Mouse (Mus musculus) CD8-positive naive resting alpha-beta T cell, adult 2 months (primary cell): ENCODE results near the gene Rpl9.

ENCODE experiments used
- DNase-seq, 2 experiments: peaks; one replicate each; pipeline ENCODE4 v3.0.0; 2022; ENCODE audit warnings: low read depth in 2 of 2, low spot score in 2 of 2

Gene Rpl9

GRCm38 (mm10) chr5:65385704-65386103 is 5.5 kb downstream of the Rpl9 start:
- DNase-seq, result no peak

- DNase-seq, result no peak
These were observed 16.5 kb downstream of the Rpl9 start for GRCm38 (mm10) chr5:65374746-65375145.

GRCm38 (mm10) chr5:65371551-65371950 is 19.7 kb downstream of the Rpl9 start:
- DNase-seq, result no peak

- no peak for DNase-seq
These were observed 23.4 kb downstream of the Rpl9 start for GRCm38 (mm10) chr5:65367837-65368236.

- DNase-seq, result no peak
These were observed 33.5 kb downstream of the Rpl9 start for GRCm38 (mm10) chr5:65357771-65358170.

GRCm38 (mm10) chr5:65356851-65357250 is 34.4 kb downstream of the Rpl9 start:
- no peak for DNase-seq

DNA sequence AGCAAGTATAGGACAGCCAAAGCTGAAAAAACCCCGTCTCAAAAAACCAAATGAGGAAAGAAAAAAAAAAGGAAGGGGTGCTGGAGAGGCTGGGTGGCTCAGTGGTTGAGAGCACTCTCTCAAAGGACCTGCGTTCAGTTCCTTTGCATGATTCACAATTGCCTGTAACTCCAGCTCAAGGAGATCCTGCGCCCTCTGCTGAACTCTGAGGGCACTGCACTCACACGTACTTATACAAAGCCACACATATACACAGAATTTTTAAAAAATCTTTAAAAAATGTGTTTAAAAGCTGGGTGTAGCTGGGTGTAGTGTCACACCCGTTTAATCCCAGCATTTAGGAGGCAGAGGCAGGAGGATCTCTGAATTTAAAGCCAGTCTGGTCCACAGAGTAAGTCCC is 36.3 kb downstream of the Rpl9 start:
- DNase-seq, result no peak

DNA sequence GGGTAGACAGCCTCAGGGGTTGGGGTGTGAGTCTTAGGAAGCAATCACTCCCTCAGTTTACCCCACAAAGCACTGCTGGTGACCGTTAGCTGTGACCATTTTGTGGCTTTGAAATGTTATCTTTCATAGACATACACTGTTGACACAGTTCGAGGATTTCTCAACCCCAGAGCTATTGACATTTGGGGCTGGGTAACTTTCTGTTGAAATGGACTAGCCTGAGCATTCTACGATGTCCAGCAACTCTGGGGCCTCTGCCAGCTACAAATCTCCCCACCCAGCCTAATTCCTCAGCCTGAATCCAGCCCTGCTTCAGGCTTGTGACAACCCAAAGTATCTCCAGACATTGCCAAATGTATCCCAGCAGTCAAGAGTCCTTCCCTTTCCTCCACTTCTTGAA is 37.1 kb downstream of the Rpl9 start:
- DNase-seq, result no peak

DNA sequence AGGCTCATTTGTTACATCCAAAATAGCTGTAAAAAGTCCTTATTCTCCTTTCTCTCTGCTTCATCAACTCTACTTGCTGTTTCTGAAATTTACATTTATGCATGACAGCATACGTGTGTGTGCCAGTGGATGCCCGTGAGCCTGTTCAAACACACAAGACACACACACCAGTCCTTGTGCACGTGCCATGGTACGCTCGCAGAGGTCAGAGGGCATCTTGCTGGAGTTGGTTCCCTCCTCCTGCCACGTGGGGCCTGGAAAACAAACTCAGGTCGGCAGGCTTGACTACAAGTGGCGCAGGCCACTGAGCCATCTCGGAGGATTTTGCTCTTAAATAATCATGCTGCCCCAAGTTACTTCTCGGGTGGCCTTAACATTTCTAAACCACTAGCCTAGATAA is 40.7 kb downstream of the Rpl9 start:
- DNase-seq, result no peak

DNA sequence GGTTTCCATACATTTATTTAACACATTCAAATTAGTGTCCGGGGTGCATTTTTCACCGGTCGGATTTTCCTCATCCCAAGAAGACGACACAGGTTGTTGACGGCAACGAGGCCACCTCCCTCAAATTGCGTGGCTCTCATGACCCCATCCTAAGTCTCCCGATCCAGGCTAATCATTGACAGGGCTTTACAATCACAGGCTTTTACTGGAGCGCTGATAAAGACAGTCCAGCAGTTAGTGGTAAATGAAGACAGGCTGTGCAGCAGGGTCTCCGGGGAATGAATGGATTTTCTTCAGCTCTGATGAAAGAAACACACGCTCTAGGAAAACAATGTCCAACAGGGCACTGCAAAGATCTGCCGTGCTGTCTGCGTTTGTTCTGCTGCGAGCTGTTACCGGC is 43.1 kb downstream of the Rpl9 start, which contains the start of gene Klb:
Klb (plus strand) TSS at position 147 of the 400 bp plus-strand sequence.
- no peak for DNase-seq

DNA sequence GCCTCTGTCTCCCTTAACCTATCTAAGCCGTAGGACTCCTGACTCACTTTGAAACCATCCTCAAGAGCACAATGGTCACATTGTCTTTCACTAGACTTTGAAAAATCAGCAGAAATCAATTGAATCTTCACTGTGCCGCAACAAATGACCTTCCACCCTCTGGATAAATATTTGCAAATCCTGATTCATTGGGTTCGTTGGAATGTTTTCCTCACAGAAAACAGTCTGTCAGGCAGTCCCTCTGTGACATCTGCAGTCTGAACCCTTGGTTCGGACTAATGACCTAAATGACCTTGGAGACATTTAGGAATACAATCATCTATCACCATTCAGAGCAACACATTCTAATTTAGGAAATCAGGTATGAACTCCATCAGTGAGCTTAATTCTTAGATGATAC is 51.1 kb downstream of the Rpl9 start:
- DNase-seq, result no peak

DNA sequence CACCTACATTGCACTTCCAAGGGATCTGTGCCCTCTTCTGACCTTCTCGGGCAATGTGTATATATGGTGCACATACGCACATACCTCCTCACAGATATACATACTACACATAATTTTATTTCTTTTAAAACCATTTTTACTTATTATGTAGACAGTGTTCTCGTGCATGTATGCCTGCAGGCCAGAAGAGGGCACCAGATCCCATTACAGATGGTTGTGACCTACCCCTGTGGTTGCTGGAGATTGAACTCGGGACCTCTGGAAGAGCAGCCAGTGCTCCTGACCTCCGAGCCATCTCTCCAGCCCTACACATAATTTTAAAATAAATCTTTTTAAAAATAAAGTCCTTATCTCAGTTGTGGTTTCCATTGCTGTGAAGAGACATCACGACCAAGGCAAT is 52.9 kb downstream of the Rpl9 start:
- DNase-seq, result no peak
